Mouse (Mus musculus) small intestine, adult 2 months (tissue): Measurements from ENCODE around the gene Marcksl1.
"Not testable (repeated sequence)": the region's sequence is repeated elsewhere in the genome, so short reads cannot be mapped to it uniquely, and the experiment has no call there.

Experiments used
- CTCF ChIP-seq: fragments of 200-500 bp; IDR thresholded peaks from 2 replicates; pipeline ENCODE4 v1.5.1; 2012; ENCODE audit warnings: low read depth, mild to moderate bottlenecking, control low read depth, inconsistent platforms, low read length, moderate library complexity, mixed read lengths; ENCODE audit not compliant: insufficient replicate concordance, insufficient read length; ENCODE audit errors: extremely low read depth
- POLR2A ChIP-seq: fragments of 200-500 bp; IDR thresholded peaks from 2 replicates; pipeline ENCODE4 v1.6.1; 2012; ENCODE audit warnings: low read depth, mild to moderate bottlenecking, control low read depth, inconsistent platforms, low read length, moderate library complexity

- TF ChIP-seq POLR2A, CTCF: not testable (repeated sequence)
These were observed 15.5 kb downstream of the Marcksl1 start for GRCm38 (mm10) chr4:129528901-129529300.
